Mouse (Mus musculus): ENCODE measurements around the gene Mvb12a. TPM values are rescaled to one million over a fixed set of nuclear protein-coding genes. Genes with fewer than 3 reads are reported as not detected.

Gene Mvb12a
- total RNA-seq, 2 experiments from 2014 or later, result 33.8 to 34.9 TPM

DNA sequence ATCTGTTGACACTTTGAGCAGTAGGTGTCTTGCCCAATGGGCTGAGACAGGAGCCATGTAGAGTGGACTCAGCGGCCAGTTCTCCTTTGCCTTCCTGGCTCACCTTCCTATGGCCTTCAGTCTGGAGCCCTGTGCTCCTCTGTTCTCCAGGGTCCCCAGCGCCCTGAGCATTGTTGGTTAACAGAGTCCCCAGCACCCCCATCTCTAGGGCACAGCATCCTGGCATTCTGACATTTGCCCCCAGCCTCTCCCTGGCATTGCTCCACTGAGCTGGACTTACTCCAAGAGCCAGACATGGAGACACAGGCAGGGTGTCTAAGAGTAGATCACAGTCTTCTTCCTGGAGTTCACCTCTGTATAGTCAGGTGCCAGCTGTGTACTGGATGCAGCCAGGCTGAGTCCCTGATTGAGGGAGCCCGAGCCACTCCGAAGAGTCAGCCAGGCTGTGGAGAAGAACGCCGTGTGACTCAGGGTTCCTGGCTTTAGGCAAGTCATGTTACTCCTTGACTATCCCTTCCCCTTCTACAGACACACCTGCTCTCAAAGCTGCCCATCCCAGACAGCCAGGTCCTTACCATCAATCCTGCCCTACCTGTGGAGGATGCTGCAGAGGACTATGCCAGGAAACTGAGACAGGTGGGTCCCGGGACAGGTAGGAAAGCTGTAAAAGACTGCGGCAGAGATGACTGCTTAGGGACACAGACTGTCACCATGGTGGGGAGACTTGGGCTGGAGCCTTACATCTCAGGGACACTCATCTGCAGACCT is 51.0 kb downstream of the Mvb12a start:
- Histone ChIP-seq H3K4me3 (no peak overlapping the region), H3K27ac (no peak overlapping the region)
- no peak for DNase-seq (ENCODE audit: low spot score in 2 of 2)
- TF ChIP-seq CTCF (conservative IDR thresholded peaks at IDR 0.05), result no peak

DNA sequence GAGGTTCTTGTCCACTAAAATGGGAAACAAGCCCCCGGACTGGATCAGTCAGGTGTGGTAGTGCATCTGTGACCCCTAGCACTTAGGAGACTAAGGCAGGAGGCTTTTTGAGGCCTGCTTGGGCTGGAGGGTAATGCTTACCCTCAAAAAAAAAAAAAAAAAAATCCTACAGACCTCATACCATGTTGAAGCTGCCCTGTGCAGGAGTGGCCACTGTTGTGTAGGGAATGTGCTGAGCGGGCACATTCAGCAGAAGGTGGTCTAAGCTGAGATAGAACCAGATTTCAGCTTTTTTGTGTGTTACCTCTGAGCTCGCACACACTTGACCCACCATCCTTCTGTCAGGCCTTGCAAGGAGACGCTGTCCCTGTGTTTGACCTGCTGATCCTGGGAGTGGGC is 51.6 kb downstream of the Mvb12a start:
- Histone ChIP-seq H3K4me3 (no peak overlapping the region), H3K27ac (no peak overlapping the region)
- DNase-seq (ENCODE audit: low spot score in 2 of 2), result no peak
- no peak for TF ChIP-seq CTCF (conservative IDR thresholded peaks at IDR 0.05)

DNA sequence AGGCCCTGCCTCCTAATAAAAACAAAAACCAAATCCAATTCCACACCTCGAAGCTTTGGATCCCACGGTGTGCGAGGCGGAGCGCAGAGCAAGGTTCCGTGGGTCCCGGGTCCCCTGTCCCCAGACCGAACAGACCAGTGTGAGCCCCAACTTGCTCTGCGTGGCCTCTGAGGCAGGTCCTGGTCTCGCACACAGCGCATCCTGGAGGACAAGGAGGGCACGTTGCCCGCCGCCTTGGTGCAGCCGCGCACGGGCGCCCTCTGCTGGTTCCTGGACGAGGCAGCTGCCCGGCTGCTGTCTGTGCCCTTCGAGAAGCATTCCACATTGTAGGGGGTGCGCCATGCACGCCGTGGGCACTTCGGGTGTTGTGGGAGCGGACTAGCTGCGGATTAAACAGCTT is 53.1 kb downstream of the Mvb12a start:
- H3K27ac ChIP-seq, result no peak overlapping the region; the same call in 1 of the 2 replicates
- H3K4me3 ChIP-seq, result peak overlapping the region; percentile 35; the same call in 1 of the 2 replicates
- peak; percentile 100 for TF ChIP-seq CTCF (conservative IDR thresholded peaks at IDR 0.05)
- DNase-seq (ENCODE audit: low spot score in 2 of 2), result peak; percentile 86 to 91

DNA sequence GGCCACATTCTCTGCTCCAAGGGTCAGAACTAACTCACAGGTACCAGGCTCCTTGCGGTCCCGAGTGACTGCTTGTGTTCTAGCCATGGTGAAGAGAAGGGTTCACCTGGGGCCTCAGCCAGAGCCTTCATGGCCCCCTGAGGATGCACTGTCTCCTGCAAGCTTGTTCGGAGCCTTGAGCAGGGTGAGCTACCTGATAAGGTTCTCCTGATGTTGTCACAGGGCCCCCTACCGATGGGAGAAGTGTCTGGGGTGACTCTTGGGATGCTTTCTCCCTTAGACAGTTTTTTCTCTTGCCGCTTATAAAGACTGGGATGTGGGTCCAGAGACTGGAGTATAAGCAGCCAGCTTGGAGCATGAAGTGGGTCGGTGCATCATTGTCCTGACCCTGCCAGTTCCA is 53.7 kb downstream of the Mvb12a start:
- Histone ChIP-seq H3K4me3 (no peak overlapping the region), H3K27ac (no peak overlapping the region)
- DNase-seq (ENCODE audit: low spot score in 2 of 2), result no peak
- TF ChIP-seq CTCF (conservative IDR thresholded peaks at IDR 0.05), result no peak

DNA sequence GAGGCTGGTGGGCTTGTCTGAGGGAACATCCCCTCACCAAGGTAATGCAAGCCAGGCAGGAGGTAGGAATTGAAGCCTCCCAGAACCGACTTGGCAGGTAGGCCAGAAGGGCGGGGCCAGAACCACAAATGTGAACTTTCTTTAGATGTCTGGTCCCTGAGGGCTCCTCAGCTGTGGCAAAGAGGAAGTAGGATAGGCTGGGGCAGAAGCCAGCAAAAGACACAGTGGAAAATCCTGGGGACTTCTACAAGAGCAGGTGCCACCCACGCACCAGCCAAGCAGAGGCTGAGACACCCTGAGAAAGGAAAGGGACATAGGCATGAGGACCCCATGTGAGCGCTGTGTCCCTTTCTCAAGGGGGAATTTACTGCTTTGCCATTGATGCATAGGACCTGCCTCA is 54.1 kb downstream of the Mvb12a start:
- Histone ChIP-seq H3K27ac (no peak overlapping the region), H3K4me3 (no peak overlapping the region)
- no peak for DNase-seq (ENCODE audit: low spot score in 2 of 2)
- TF ChIP-seq CTCF (conservative IDR thresholded peaks at IDR 0.05), result no peak

DNA sequence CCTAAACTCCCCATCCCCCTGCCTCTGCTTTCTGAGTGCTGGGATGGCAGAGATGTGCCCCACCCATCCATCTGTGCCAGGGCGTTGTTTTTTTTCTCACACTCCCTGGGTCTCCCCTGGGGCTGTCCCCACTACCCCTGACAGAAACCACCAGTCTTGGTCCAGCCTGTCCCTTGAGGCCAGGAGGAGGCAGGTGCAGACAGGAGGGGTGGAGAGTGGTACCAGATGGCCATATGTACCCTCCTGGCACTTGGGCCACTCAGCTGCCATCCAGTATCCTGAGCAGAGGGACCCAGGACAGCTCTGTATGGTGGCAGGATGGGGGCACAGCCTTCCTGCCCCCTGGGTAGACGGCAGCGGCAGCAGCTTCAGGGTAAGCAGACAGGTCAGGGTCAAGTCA is 54.7 kb downstream of the Mvb12a start, which contains the start of gene Fam129c:
Gene Fam129c, plus strand, starts transcription at position 198 of the 400 bp plus-strand sequence.
- DNase-seq (ENCODE audit: low spot score in 2 of 2), result no peak
- no peak for TF ChIP-seq CTCF (conservative IDR thresholded peaks at IDR 0.05)
- H3K4me3 ChIP-seq, result no peak within 1 kb of the TSS
- no peak within 1 kb of the TSS for H3K27ac ChIP-seq

Other genes starting within 250 kb of the Mvb12a start
- 100 to 1,000 TPM; 107 to 117 TPM for gene Use1, start 176.1 kb upstream of the Mvb12a start, total RNA-seq (2021)
- 10 to 100 TPM; 15.4 to 15.9 TPM for gene Ocel1, start 171.6 kb upstream of the Mvb12a start, total RNA-seq (2021)
- gene Nr2f6, start 161.0 kb upstream of the Mvb12a start, total RNA-seq (2021), result 10 to 100 TPM; 41.9 TPM
- 1 to 10 TPM; 3.3 to 4.3 TPM for gene Ushbp1, start 147.1 kb upstream of the Mvb12a start, total RNA-seq (2021)
- 100 to 1,000 TPM in 1 of 2 experiments, 10 to 100 TPM in 1; 98.3 to 102 TPM for gene Babam1, start 146.1 kb upstream of the Mvb12a start, total RNA-seq (2021)
- gene Ankle1, start 136.9 kb upstream of the Mvb12a start, total RNA-seq (2021), result under 1 TPM; 0.67 to 0.88 TPM
- 100 to 1,000 TPM; 260 to 270 TPM for gene Abhd8, start 79.3 kb upstream of the Mvb12a start, total RNA-seq (2021)
- 10 to 100 TPM; 39.7 to 45.4 TPM for gene Mrpl34, start 78.0 kb upstream of the Mvb12a start, total RNA-seq (2021)
- gene Dda1, start 73.7 kb upstream of the Mvb12a start, total RNA-seq (2021), result 10 to 100 TPM; 83.2 to 89.7 TPM
- 10 to 100 TPM; 52.9 to 55.3 TPM for gene Ano8, start 57.0 kb upstream of the Mvb12a start, total RNA-seq (2021)
- 10 to 100 TPM; 28.7 to 32.1 TPM for gene Gtpbp3, start 54.8 kb upstream of the Mvb12a start, total RNA-seq (2021)
- 1 to 10 TPM; 7.3 to 7.7 TPM for gene Plvap, start 31.2 kb upstream of the Mvb12a start, total RNA-seq (2021)
- not detected for gene Ccdc194, start 17.2 kb upstream of the Mvb12a start, total RNA-seq (2021)
- 1 to 10 TPM; 3.4 to 5.0 TPM for gene Bst2, start 5.5 kb upstream of the Mvb12a start, total RNA-seq (2021)
- under 1 TPM; 0.22 to 0.31 TPM for gene Tmem221, start 15.9 kb downstream of the Mvb12a start, total RNA-seq (2021)
- gene Nxnl1, start 23.7 kb downstream of the Mvb12a start, total RNA-seq (2021), result not detected
- gene Slc27a1, start 26.0 kb downstream of the Mvb12a start, total RNA-seq (2021), result 100 to 1,000 TPM; 125 to 126 TPM
- 10 to 100 TPM; 27.5 to 34.4 TPM for gene Pgls, start 49.3 kb downstream of the Mvb12a start, total RNA-seq (2021)
- gene Fam129c, start 54.7 kb downstream of the Mvb12a start, total RNA-seq (2021), result 1 to 10 TPM; 3.8 TPM
- gene Colgalt1, start 68.1 kb downstream of the Mvb12a start, total RNA-seq (2021), result 10 to 100 TPM; 52.4 to 60.1 TPM
- 100 to 1,000 TPM; 263 to 264 TPM for gene Unc13a, start 128.8 kb downstream of the Mvb12a start, total RNA-seq (2021)
- 1 to 10 TPM; 5.3 TPM for gene Jak3, start 133.4 kb downstream of the Mvb12a start, total RNA-seq (2021)
- 1 to 10 TPM in 1 of 2 experiments, not detected in 1; 2.1 TPM for gene Insl3, start 146.3 kb downstream of the Mvb12a start, total RNA-seq (2021)
- under 1 TPM; 0.72 to 0.81 TPM for gene B3gnt3, start 158.9 kb downstream of the Mvb12a start, total RNA-seq (2021)
- 100 to 1,000 TPM; 101 to 112 TPM for gene Fcho1, start 182.8 kb downstream of the Mvb12a start, total RNA-seq (2021)

Data from layer of hippocampus, adult 2 months (tissue).